In the genomic region with DNA sequence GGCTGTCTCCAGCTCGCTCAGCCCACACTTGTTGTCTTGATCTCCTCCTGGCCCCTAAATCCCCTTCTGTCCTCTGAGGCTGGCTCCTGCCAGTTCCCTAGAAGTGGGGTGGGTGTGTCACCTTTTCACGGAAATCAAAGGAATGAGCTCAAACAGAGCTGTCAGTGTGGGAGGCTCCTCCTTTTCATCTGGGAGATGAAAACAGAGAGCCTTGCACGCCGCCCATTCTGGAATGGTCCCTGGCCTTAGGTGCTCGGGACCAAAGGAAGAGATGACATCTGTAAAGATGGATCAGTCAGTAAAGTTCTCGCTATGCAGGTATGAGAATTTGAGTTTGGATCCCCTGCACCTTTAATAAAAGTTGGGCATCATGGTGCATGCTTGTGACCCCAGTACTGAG, we compare ENCODE assay signal across 23 mouse cellular contexts. TPM values are rescaled to one million over a fixed set of nuclear protein-coding genes. Genes with fewer than 3 reads are reported as not detected.
"Had no signal": no experiment of that assay in that cellular context is flagged by ENCODE, and none has a peak within 500 bp of the region (broad histone marks: within the 10 kb centered on the region; RNA-seq: fewer than 3 reads in every experiment).

A gene (minus strand): TSS at position 101 of the 400 bp plus-strand sequence.

- DNase-seq: retina, postnatal 1 day; right cerebral cortex, adult 18-20 months; right cerebral cortex, postnatal 14 days; right cerebral cortex, postnatal 25 days; right cerebral cortex, postnatal 4 days; spleen, adult 18-20 months; thymus, adult 18-20 months; thymus, adult 2 months; thymus, postnatal 14 days; thymus, postnatal 25 days; thymus, postnatal 36 days; thymus, postnatal 4 days had no signal

RNA-seq across cellular contexts. Expression of the gene that starts here (rescaled TPM):
- total RNA-seq: neutrophil, adult 5-6 weeks had no signal
- polyA plus RNA-seq: neural tube, embryonic 13.5 days; neural tube, embryonic 14.5 days; neural tube, embryonic 15.5 days; small intestine, adult 2 months; spleen, adult 2 months; stomach, embryonic 14.5 days; stomach, embryonic 15.5 days; stomach, embryonic 16.5 days; stomach, postnatal 0 days; testis, adult 2 months had no signal
